Comparison of ENCODE assay signal across 25 mouse cellular contexts in the genomic region with DNA sequence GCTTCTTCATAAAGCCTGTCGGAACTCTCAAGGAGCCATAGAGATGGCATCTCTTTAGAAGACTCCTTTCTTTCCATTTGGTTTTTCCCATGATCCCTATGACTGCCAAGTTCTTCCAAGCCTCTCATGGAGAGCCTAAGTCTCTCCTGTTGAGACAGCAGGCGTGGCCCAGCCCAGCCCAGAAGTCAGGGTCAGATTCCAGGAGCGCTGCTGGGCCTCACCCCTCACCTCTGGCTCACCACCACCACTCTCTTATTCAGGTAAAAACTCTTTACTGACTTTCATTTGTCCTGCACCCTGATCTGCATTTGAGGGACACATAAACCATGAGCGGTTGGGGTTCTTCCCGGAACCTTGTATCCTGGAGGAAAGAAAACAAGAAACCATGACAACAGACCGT. TPM values are rescaled to one million over a fixed set of nuclear protein-coding genes. Genes with fewer than 3 reads are reported as not detected.
DNase-seq lines count a peak whose midpoint lies in the region; ATAC-seq and TF ChIP-seq lines count a peak whose summit lies in the region.
"Had no signal": no experiment of that assay in that cellular context is flagged by ENCODE, and none has a peak within 500 bp of the region (broad histone marks: within the 10 kb centered on the region; RNA-seq: fewer than 3 reads in every experiment).

No protein-coding gene starts in this region.

- no peak overlapping the region for H3K9ac ChIP-seq in heart, embryonic 12.5 days
- H3K9ac ChIP-seq: embryonic facial prominence, embryonic 12.5 days; forebrain, embryonic 13.5 days; forebrain, embryonic 15.5 days; forebrain, postnatal 0 days had no signal

- H3K4me1 ChIP-seq in heart, embryonic 12.5 days (replicated peaks), result peaks cover 4% of the 10 kb centered on the region
- H3K4me1 ChIP-seq in E14TG2a.4 (replicated peaks; ENCODE audit: low read depth, low read length), result peaks cover 76% of the 10 kb centered on the region
- H3K4me1 ChIP-seq: embryonic facial prominence, embryonic 12.5 days had no signal

- no peaks in the 10 kb centered on the region for H3K27me3 ChIP-seq in heart, embryonic 12.5 days (replicated peaks)
- H3K27me3 ChIP-seq in E14TG2a.4 (ENCODE audit: insufficient read depth, low read length), result no peaks in the 10 kb centered on the region
- H3K27me3 ChIP-seq: CH12.LX; embryonic facial prominence, embryonic 12.5 days; forebrain, embryonic 13.5 days; forebrain, embryonic 15.5 days had no signal

- 91% methylated on average over 6 of the region's 6 CpGs for WGBS in heart, embryonic 12.5 days

- H3K9me3 ChIP-seq in heart, embryonic 12.5 days (replicated peaks), result no peaks in the 10 kb centered on the region
- H3K9me3 ChIP-seq in E14TG2a.4 (ENCODE audit: low read length), result no peaks in the 10 kb centered on the region
- H3K9me3 ChIP-seq: embryonic facial prominence, embryonic 10.5 days; embryonic facial prominence, embryonic 12.5 days; forebrain, embryonic 13.5 days; forebrain, embryonic 15.5 days; G1E had no signal

- H3K36me3 ChIP-seq in heart, embryonic 12.5 days, result peaks cover 42% of the 10 kb centered on the region
- H3K36me3 ChIP-seq in E14TG2a.4 (ENCODE audit: insufficient read depth, low read length), result peaks cover 33% of the 10 kb centered on the region

- DNase-seq in heart, adult 11 months, result peak; percentile 39
- DNase-seq in ES-CJ7 (ENCODE audit: low read depth, low spot score) (peak; percentile 83), R1 (ENCODE audit: low read depth, low spot score) (peak; percentile 93)
- no peak for DNase-seq in spleen, postnatal 10 days (ENCODE audit: low spot score in 2 of 2)
- DNase-seq in ovary, postnatal 10 days (ENCODE audit: low spot score), result no peak
- no peak for DNase-seq in cerebellum, adult 9-11 months
- DNase-seq: adrenal gland, adult 2 months; adrenal gland, postnatal 10 days; adrenal gland, postnatal 25 days; B cell, adult 2 months; cerebellum, adult 11 months; cerebellum, adult 18-20 months; cerebellum, adult 8-10 months; cerebellum, postnatal 10 days; cerebellum, postnatal 25 days; forebrain, postnatal 0 days had no signal

- ATAC-seq in heart, embryonic 12.5 days (ENCODE audit: insufficient number of reproducible peaks, low FRiP score), result no peak
- ATAC-seq: CD4-positive, CD25-positive, alpha-beta regulatory T cell, adult 4 months; forebrain, embryonic 13.5 days; forebrain, embryonic 15.5 days; forebrain, postnatal 0 days had no signal

- no peak overlapping the region for H3K4me3 ChIP-seq in heart, embryonic 12.5 days
- H3K4me3 ChIP-seq in E14TG2a.4 (replicated peaks; ENCODE audit: low read length), result peak overlapping the region; percentile 60
- H3K4me3 ChIP-seq: embryonic facial prominence, embryonic 10.5 days; embryonic facial prominence, embryonic 12.5 days; forebrain, embryonic 13.5 days; forebrain, embryonic 15.5 days had no signal

- no peak for TF ChIP-seq CTCF in E14TG2a.4 (conservative IDR thresholded peaks at IDR 0.05; ENCODE audit: low read length)

- no peak overlapping the region for H3K27ac ChIP-seq in heart, embryonic 12.5 days (ENCODE audit: poor library complexity, severe bottlenecking)
- H3K27ac ChIP-seq: embryonic facial prominence, embryonic 10.5 days; embryonic facial prominence, embryonic 12.5 days; forebrain, embryonic 13.5 days; forebrain, embryonic 15.5 days had no signal

- H3K4me2 ChIP-seq in heart, embryonic 12.5 days, result no peak overlapping the region
- H3K4me2 ChIP-seq: embryonic facial prominence, embryonic 12.5 days; forebrain, embryonic 13.5 days; forebrain, embryonic 15.5 days had no signal

RNA-seq across cellular contexts. Expression of a gene that starts 5.1 kb away (rescaled TPM):
- polyA plus RNA-seq in heart, embryonic 12.5 days (2016; fragmentation: Nextera tagmentation; extraction: Ambion mirVana), result 12.4 and 13.5 TPM in 2 replicates

Comparison
In these comparisons a context has a peak if more than half of its experiments do, and no peak if none do; other contexts are left out.
1. DNase-seq: peak in heart, adult 11 months (single experiment), ES-CJ7 (single experiment) and R1 (single experiment); none in spleen, postnatal 10 days (0 of 2), ovary, postnatal 10 days (single experiment) and cerebellum, adult 9-11 months (single experiment).